In genomic region chr3:108026049-108026448, GRCm38 (mm10) we compare ENCODE assay signal across 21 mouse cellular contexts. TPM values are rescaled to one million over a fixed set of nuclear protein-coding genes. Genes with fewer than 3 reads are reported as not detected.
DNase-seq lines count a peak whose midpoint lies in the region; ATAC-seq and TF ChIP-seq lines count a peak whose summit lies in the region.
"Had no signal": no experiment of that assay in that cellular context is flagged by ENCODE, and none has a peak within 500 bp of the region (broad histone marks: within the 10 kb centered on the region; RNA-seq: fewer than 3 reads in every experiment).

No protein-coding gene starts in this region.

- no peak overlapping the region for H3K4me3 ChIP-seq in liver, embryonic 16.5 days (ENCODE audit: low read depth, low read length)
- no peak overlapping the region for H3K4me3 ChIP-seq in liver, postnatal 0 days (ENCODE audit: low read depth, low read length)
- H3K4me3 ChIP-seq in stomach, embryonic 16.5 days (replicated peaks; ENCODE audit: low read length): no peak overlapping the region
- H3K4me3 ChIP-seq: hindbrain, embryonic 12.5 days; midbrain, embryonic 12.5 days; neural tube, embryonic 12.5 days had no signal

- ATAC-seq in liver, embryonic 16.5 days (ENCODE audit: low read depth): no peak
- no peak for ATAC-seq in liver, postnatal 0 days
- ATAC-seq in granulocyte monocyte progenitor cell, adult 5-6 weeks (replicated peaks; ENCODE audit: poor library complexity, severe bottlenecking): peak; percentile 33; the same call in 1 of the 2 replicates
- peak; percentile 71; the same call in 1 of the 2 replicates for ATAC-seq in stomach, embryonic 16.5 days (ENCODE audit: insufficient read depth, low FRiP score)
- ATAC-seq: activated CD4-positive, CD25-positive, alpha-beta regulatory T cell, adult 4 months had no signal

- TF ChIP-seq EP300 in liver, postnatal 0 days (IDR thresholded peaks at IDR 0.05; ENCODE audit: low read depth): no peak

- no peaks in the 10 kb centered on the region for H3K36me3 ChIP-seq in liver, embryonic 16.5 days (ENCODE audit: control insufficient read depth, insufficient read depth)
- no peaks in the 10 kb centered on the region for H3K36me3 ChIP-seq in liver, postnatal 0 days (replicated peaks; ENCODE audit: insufficient read depth, low read length)
- H3K36me3 ChIP-seq in stomach, embryonic 16.5 days (ENCODE audit: control insufficient read depth, insufficient read depth, low read length): no peaks in the 10 kb centered on the region
- H3K36me3 ChIP-seq: hindbrain, embryonic 12.5 days; midbrain, embryonic 12.5 days; neural tube, embryonic 12.5 days had no signal

- no peak overlapping the region for H3K9ac ChIP-seq in liver, embryonic 16.5 days (ENCODE audit: low read depth, low read length)
- no peak overlapping the region for H3K9ac ChIP-seq in liver, postnatal 0 days (replicated peaks)
- H3K9ac ChIP-seq in stomach, embryonic 16.5 days (ENCODE audit: low read length): no peak overlapping the region
- H3K9ac ChIP-seq: hindbrain, embryonic 12.5 days; midbrain, embryonic 12.5 days; neural tube, embryonic 12.5 days had no signal

- no peak for TF ChIP-seq CTCF in liver, postnatal 0 days (IDR thresholded peaks at IDR 0.05; ENCODE audit: low read depth)

- H3K4me2 ChIP-seq in liver, embryonic 16.5 days (ENCODE audit: low read depth, low read length): no peak overlapping the region
- no peak overlapping the region for H3K4me2 ChIP-seq in liver, postnatal 0 days (ENCODE audit: low read depth, low read length)
- H3K4me2 ChIP-seq in stomach, embryonic 16.5 days (ENCODE audit: low read depth, low read length): no peak overlapping the region
- H3K4me2 ChIP-seq: hindbrain, embryonic 12.5 days; midbrain, embryonic 12.5 days; neural tube, embryonic 12.5 days had no signal

- H3K27me3 ChIP-seq in liver, embryonic 16.5 days (ENCODE audit: control insufficient read depth, insufficient read depth, low read depth, low read length): no peaks in the 10 kb centered on the region
- H3K27me3 ChIP-seq in liver, postnatal 0 days (ENCODE audit: insufficient read depth, low read length): no peaks in the 10 kb centered on the region
- no peaks in the 10 kb centered on the region for H3K27me3 ChIP-seq in stomach, embryonic 16.5 days (ENCODE audit: control insufficient read depth, insufficient read depth, low read length)
- H3K27me3 ChIP-seq: hindbrain, embryonic 12.5 days; midbrain, embryonic 12.5 days; neural tube, embryonic 12.5 days had no signal

- H3K27ac ChIP-seq in liver, embryonic 16.5 days (ENCODE audit: low read length): peak overlapping the region; percentile 42; the same call in 1 of the 2 replicates
- H3K27ac ChIP-seq in liver, postnatal 0 days (ENCODE audit: low read depth): no peak overlapping the region; the same call in 1 of the 2 replicates
- H3K27ac ChIP-seq in stomach, embryonic 16.5 days (ENCODE audit: low read length): peak overlapping the region; percentile 56; the same call in 1 of the 2 replicates
- H3K27ac ChIP-seq: hindbrain, embryonic 12.5 days; midbrain, embryonic 12.5 days; neural tube, embryonic 12.5 days had no signal

- no peaks in the 10 kb centered on the region for H3K9me3 ChIP-seq in liver, embryonic 16.5 days (replicated peaks; ENCODE audit: control insufficient read depth, low read length)
- H3K9me3 ChIP-seq in liver, postnatal 0 days (ENCODE audit: low read length): no peaks in the 10 kb centered on the region
- no peaks in the 10 kb centered on the region for H3K9me3 ChIP-seq in stomach, embryonic 16.5 days (replicated peaks; ENCODE audit: control insufficient read depth, low read length)
- H3K9me3 ChIP-seq: hindbrain, embryonic 12.5 days; midbrain, embryonic 12.5 days; neural tube, embryonic 12.5 days had no signal

- 33% methylated on average over 5 of the region's 5 CpGs for WGBS in liver, embryonic 16.5 days (ENCODE audit: insufficient replicate concordance)
- 41% methylated on average over 5 of the region's 5 CpGs for WGBS in liver, postnatal 0 days (ENCODE audit: insufficient replicate concordance)
- 54% methylated on average over 5 of the region's 5 CpGs for WGBS in stomach, embryonic 16.5 days

- peaks cover 10% of the 10 kb centered on the region for H3K4me1 ChIP-seq in liver, embryonic 16.5 days (ENCODE audit: control insufficient read depth, low read depth, low read length)
- H3K4me1 ChIP-seq in liver, postnatal 0 days (ENCODE audit: insufficient read depth): peaks cover 43% of the 10 kb centered on the region
- H3K4me1 ChIP-seq in stomach, embryonic 16.5 days (ENCODE audit: control insufficient read depth, insufficient read depth, low read length): peaks cover 5% of the 10 kb centered on the region; the same call in 1 of the 2 replicates
- H3K4me1 ChIP-seq: hindbrain, embryonic 12.5 days; midbrain, embryonic 12.5 days; neural tube, embryonic 12.5 days had no signal

- DNase-seq in liver, postnatal 0 days: no peak
- DNase-seq in MN1 (ENCODE audit: low spot score): peak; percentile 20
- DNase-seq in right cerebral cortex, postnatal 4 days: no peak
- no peak for DNase-seq in thymus, postnatal 36 days
- DNase-seq: cerebellum, postnatal 10 days; gastrocnemius, postnatal 10 days; left cerebral cortex, postnatal 4 days; retina, postnatal 1 day; thymus, postnatal 14 days had no signal

RNA-seq across cellular contexts. Expression of gene Gstm1, which starts 8.3 kb away (rescaled TPM):
- polyA plus RNA-seq in liver, embryonic 16.5 days (2015; fragmentation: Nextera tagmentation; extraction: Ambion mirVana): 376 and 435 TPM in 2 replicates
- 188 and 211 TPM in 2 replicates for polyA plus RNA-seq in liver, postnatal 0 days (2015; fragmentation: Nextera tagmentation; extraction: Ambion mirVana)
- 1,142 and 1,261 TPM in 2 replicates for total RNA-seq in granulocyte monocyte progenitor cell, adult 5-6 weeks (2014; fragmentation: Nextera tagmentation)
- 468 and 672 TPM in 2 replicates for total RNA-seq in granulocyte monocyte progenitor cell, adult 5-6 weeks (2017)
- polyA plus RNA-seq in stomach, embryonic 16.5 days (2015; fragmentation: Nextera tagmentation; extraction: Ambion mirVana): 513 and 679 TPM in 2 replicates

RNA-seq across cellular contexts. Expression of gene Gstm4, which starts 18.6 kb away (rescaled TPM):
- polyA plus RNA-seq in liver, embryonic 16.5 days (2015; fragmentation: Nextera tagmentation; extraction: Ambion mirVana): 16.8 and 17.0 TPM in 2 replicates
- 12.9 and 13.5 TPM in 2 replicates for polyA plus RNA-seq in liver, postnatal 0 days (2015; fragmentation: Nextera tagmentation; extraction: Ambion mirVana)
- total RNA-seq in granulocyte monocyte progenitor cell, adult 5-6 weeks (2014; fragmentation: Nextera tagmentation): 21.7 and 31.2 TPM in 2 replicates
- 16.3 and 35.5 TPM in 2 replicates for total RNA-seq in granulocyte monocyte progenitor cell, adult 5-6 weeks (2017)
- 26.5 and 29.6 TPM in 2 replicates for polyA plus RNA-seq in stomach, embryonic 16.5 days (2015; fragmentation: Nextera tagmentation; extraction: Ambion mirVana)

RNA-seq across cellular contexts. Expression of gene Gstm2, which starts 39.8 kb away (rescaled TPM):
- 6.9 and 10.4 TPM in 2 replicates for polyA plus RNA-seq in liver, embryonic 16.5 days (2015; fragmentation: Nextera tagmentation; extraction: Ambion mirVana)
- polyA plus RNA-seq in liver, postnatal 0 days (2015; fragmentation: Nextera tagmentation; extraction: Ambion mirVana): 11.7 TPM in 2 replicates
- 2.2 and 6.2 TPM in 2 replicates for total RNA-seq in granulocyte monocyte progenitor cell, adult 5-6 weeks (2014; fragmentation: Nextera tagmentation)
- total RNA-seq in granulocyte monocyte progenitor cell, adult 5-6 weeks (2017): 4.3 and 5.6 TPM in 2 replicates
- polyA plus RNA-seq in stomach, embryonic 16.5 days (2015; fragmentation: Nextera tagmentation; extraction: Ambion mirVana): 196 and 225 TPM in 2 replicates
- polyA plus RNA-seq: activated CD4-positive, CD25-positive, alpha-beta regulatory T cell, adult 4 months had no signal

RNA-seq across cellular contexts. Expression of gene Gstm3, which starts 57.0 kb away (rescaled TPM):
- 13.9 and 16.3 TPM in 2 replicates for polyA plus RNA-seq in liver, embryonic 16.5 days (2015; fragmentation: Nextera tagmentation; extraction: Ambion mirVana)
- 1.9 and 2.0 TPM in 2 replicates for polyA plus RNA-seq in liver, postnatal 0 days (2015; fragmentation: Nextera tagmentation; extraction: Ambion mirVana)
- total RNA-seq in granulocyte monocyte progenitor cell, adult 5-6 weeks (2014; fragmentation: Nextera tagmentation): not detected in 2 replicates
- total RNA-seq in granulocyte monocyte progenitor cell, adult 5-6 weeks (2017): not detected in 2 replicates
- 63.5 and 80.8 TPM in 2 replicates for polyA plus RNA-seq in stomach, embryonic 16.5 days (2015; fragmentation: Nextera tagmentation; extraction: Ambion mirVana)
- total RNA-seq: ES-E14; gastrocnemius, postnatal 10 days; layer of hippocampus, postnatal 10 days; left cerebral cortex, postnatal 4 days had no signal
- polyA plus RNA-seq: activated CD4-positive, CD25-positive, alpha-beta regulatory T cell, adult 4 months; embryonic facial prominence, embryonic 11.5 days; forebrain, embryonic 11.5 days; heart, embryonic 14.5 days; hindbrain, embryonic 12.5 days; midbrain, embryonic 12.5 days; neural tube, embryonic 12.5 days had no signal

Comparison
In these comparisons a context has a peak if more than half of its experiments do, and no peak if none do; other contexts are left out.
1. ATAC-seq: peak in granulocyte monocyte progenitor cell, adult 5-6 weeks (single experiment) and stomach, embryonic 16.5 days (single experiment); none in liver, embryonic 16.5 days (single experiment) and liver, postnatal 0 days (single experiment).
2. RNA of gene Gstm2, which starts 39.8 kb away (polyA plus RNA-seq): 196 to 225 TPM in stomach, embryonic 16.5 days; 11.7 TPM in liver, postnatal 0 days and 6.9 to 10.4 TPM in liver, embryonic 16.5 days; every median in the first group is over 10 times any median in the second.